Mouse (Mus musculus) c-Kit-positive CD71-positive TER-119-negative erythroid progenitor cells, embryonic 14.5 days (primary cell): ENCODE measurements around the gene Zc3h10.
"Not testable (repeated sequence)": the region's sequence is repeated elsewhere in the genome, so short reads cannot be mapped to it uniquely, and the experiment has no call there.

Experiments used
- DNase-seq: peaks from one replicate; pipeline ENCODE4 v3.0.0-alpha.2; 2013; ENCODE audit warnings: low read depth

Gene Zc3h10

GRCm38 (mm10) chr10:128555567-128555966 is 8.0 kb upstream of the Zc3h10 start:
- not testable (repeated sequence) for DNase-seq

GRCm38 (mm10) chr10:128550144-128550823 is 2.7 kb upstream of the Zc3h10 start:
- DNase-seq: not testable (repeated sequence)

- not testable (repeated sequence) for DNase-seq
These were observed 2.1 kb upstream of the Zc3h10 start for GRCm38 (mm10) chr10:128549682-128550057.

- peak; percentile 92 for DNase-seq
These were observed 1.5 kb upstream of the Zc3h10 start, which contains the start of gene Rpl41 for GRCm38 (mm10) chr10:128548947-128549681. Gene Rpl41 (minus strand): TSS chr10:128549305.

GRCm38 (mm10) chr10:128548051-128548791 is 647 bp upstream of the Zc3h10 start:
- not testable (repeated sequence) for DNase-seq

- no peak for DNase-seq
These were observed 787 bp downstream of the Zc3h10 start for GRCm38 (mm10) chr10:128546787-128547186.

- DNase-seq: peak; percentile 65
These were observed 1.2 kb downstream of the Zc3h10 start for GRCm38 (mm10) chr10:128546361-128546760.

- no peak for DNase-seq
These were observed 2.0 kb downstream of the Zc3h10 start for GRCm38 (mm10) chr10:128545570-128545898.

- no peak for DNase-seq
These were observed 2.7 kb downstream of the Zc3h10 start for GRCm38 (mm10) chr10:128544674-128545569.

- no peak for DNase-seq
These were observed 3.4 kb downstream of the Zc3h10 start for GRCm38 (mm10) chr10:128544151-128544657.

GRCm38 (mm10) chr10:128543100-128543499 is 4.5 kb downstream of the Zc3h10 start:
- no peak for DNase-seq

- no peak for DNase-seq
These were observed 9.2 kb downstream of the Zc3h10 start for GRCm38 (mm10) chr10:128538340-128538870.

- DNase-seq: peak; percentile 97
These were observed 11.2 kb downstream of the Zc3h10 start for GRCm38 (mm10) chr10:128536266-128536940.

- DNase-seq: no peak
These were observed 11.8 kb downstream of the Zc3h10 start for GRCm38 (mm10) chr10:128535624-128536265.

- no peak for DNase-seq
These were observed 12.4 kb downstream of the Zc3h10 start for GRCm38 (mm10) chr10:128535206-128535605.

- DNase-seq: no peak
These were observed 20.9 kb downstream of the Zc3h10 start for GRCm38 (mm10) chr10:128526366-128527356.

GRCm38 (mm10) chr10:128525671-128526308 is 21.8 kb downstream of the Zc3h10 start, which contains the start of gene Esyt1:
Gene Esyt1 (minus strand): TSS chr10:128525871.
- DNase-seq: peak; percentile 99
